Mouse (Mus musculus): ENCODE results near the gene Gm14226. TPM values are rescaled to one million over a fixed set of nuclear protein-coding genes. Genes with fewer than 3 reads are reported as not detected.
"Not testable (repeated sequence)": the region's sequence is repeated elsewhere in the genome, so short reads cannot be mapped to it uniquely, and the experiment has no call there.

Gene Gm14226
- polyA plus RNA-seq, 1 experiment from 2014 or later = 2.7 TPM

DNA sequence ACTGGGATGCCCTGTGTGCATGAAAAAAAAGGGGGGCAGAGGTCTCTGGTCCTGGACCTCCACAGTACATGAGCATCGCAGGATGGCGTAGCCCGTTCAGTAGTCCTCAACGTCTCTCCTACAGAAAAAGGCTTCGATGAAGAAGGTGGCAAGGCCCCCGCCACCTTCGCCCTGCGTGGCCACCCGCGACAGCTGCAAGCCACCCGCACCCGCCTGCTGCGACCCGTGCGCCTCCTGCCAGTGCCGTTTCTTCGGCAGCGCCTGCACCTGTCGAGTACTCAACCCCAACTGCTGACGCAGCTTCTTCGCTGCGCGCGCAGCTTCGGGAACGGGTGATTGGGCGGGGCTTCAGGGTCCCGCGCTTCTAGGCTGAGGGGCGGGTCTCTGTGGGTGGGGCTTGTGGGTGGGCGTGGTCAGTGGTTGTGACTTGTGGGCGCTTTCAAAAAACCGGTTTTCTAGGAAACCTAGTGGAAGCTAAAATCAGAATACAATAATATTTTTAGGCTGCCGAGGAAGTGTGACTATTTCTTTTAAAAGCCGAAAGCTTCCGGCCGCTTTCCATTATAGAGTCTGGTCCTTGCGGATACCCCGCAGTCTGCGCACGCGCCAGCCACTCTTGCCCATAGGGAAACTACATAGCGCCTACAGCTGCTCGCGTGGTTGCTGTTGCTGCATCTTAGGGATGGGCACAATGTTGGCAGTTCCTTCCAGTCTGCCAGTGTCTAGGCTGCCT, 32.6 kb downstream of the Gm14226 start:
- peak overlapping the region; percentile 89 for H3K4me2 ChIP-seq (replicated peaks)
- peak overlapping the region; percentile 63 for H3K9ac ChIP-seq
- H3K27ac ChIP-seq = peak overlapping the region; percentile 86
- peak; percentile 96 for ATAC-seq
- H3K4me3 ChIP-seq (replicated peaks) = peak overlapping the region; percentile 47
- H3K4me1 ChIP-seq (replicated peaks) = peaks cover 15% of the 10 kb centered on the region
- no peaks in the 10 kb centered on the region for H3K36me3 ChIP-seq
- H3K9me3 ChIP-seq = no peaks in the 10 kb centered on the region
- no peaks in the 10 kb centered on the region for H3K27me3 ChIP-seq (replicated peaks)
- WGBS = 1% methylated on average over 45 of the region's 45 CpGs

GRCm38 (mm10) chr2:155051622-155052351, 33.7 kb downstream of the Gm14226 start:
- 15% methylated on average over 9 of the region's 9 CpGs for WGBS
- peak; percentile 19; the same call in 1 of the 2 replicates for ATAC-seq
- H3K36me3 ChIP-seq = no peaks in the 10 kb centered on the region
- H3K9ac ChIP-seq = peak overlapping the region; percentile 50
- no peaks in the 10 kb centered on the region for H3K9me3 ChIP-seq
- peak overlapping the region; percentile 86 for H3K27ac ChIP-seq
- peaks cover 16% of the 10 kb centered on the region for H3K4me1 ChIP-seq (replicated peaks)
- H3K4me3 ChIP-seq (replicated peaks) = peak overlapping the region; percentile 47
- H3K4me2 ChIP-seq (replicated peaks) = peak overlapping the region; percentile 89
- no peaks in the 10 kb centered on the region for H3K27me3 ChIP-seq (replicated peaks)

DNA sequence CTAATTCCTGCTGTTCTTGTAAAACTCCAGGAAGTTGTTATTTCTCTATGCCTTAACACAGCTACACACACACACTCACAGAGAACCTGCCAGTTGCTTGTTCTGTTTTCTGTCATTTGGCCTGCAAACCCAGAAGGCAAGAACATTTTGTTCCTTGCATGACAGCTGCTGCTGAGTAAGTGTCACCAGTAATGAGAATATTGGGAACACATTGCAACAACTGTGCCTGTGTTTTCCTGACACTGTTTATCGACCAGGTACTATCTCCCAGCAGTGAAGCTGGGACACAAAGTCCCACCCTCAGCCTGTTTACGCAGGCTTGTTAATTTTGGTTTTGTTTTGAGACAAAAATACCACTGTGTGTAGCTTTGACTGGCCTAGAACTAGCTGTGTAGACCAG, 34.6 kb downstream of the Gm14226 start:
- Histone ChIP-seq H3K36me3 (no peaks in the 10 kb centered on the region), H3K9me3 (no peaks in the 10 kb centered on the region), H3K9ac (no peak overlapping the region), H3K4me1 (replicated peaks) (peaks cover 16% of the 10 kb centered on the region), H3K4me2 (replicated peaks) (no peak overlapping the region), H3K27me3 (replicated peaks) (no peaks in the 10 kb centered on the region), H3K4me3 (replicated peaks) (no peak overlapping the region), H3K27ac (peak overlapping the region; percentile 49; the same call in 1 of the 2 replicates)
- ATAC-seq = no peak
- WGBS = 65% methylated on average over 2 of the region's 2 CpGs

DNA sequence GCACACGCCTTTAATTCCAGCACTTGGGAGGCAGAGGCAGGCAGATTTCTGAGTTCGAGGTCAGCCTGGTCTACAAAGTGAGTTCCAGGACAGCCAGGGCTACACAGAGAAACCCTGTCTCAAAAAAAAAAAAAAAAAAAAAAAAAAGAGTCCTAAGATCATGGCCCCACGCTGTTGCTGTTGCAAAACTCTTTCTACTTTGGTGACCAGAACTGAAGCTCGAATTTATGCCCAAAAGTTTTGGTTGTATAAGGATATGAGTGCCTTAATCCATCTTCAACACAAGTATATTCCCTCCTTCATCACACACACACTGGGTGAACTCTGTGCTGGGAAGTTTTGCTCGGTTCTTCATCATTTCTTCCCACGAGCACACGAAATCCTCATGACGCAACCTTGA, 35.4 kb downstream of the Gm14226 start:
- not testable (repeated sequence) for H3K27ac ChIP-seq; H3K4me2 ChIP-seq (replicated peaks); H3K9ac ChIP-seq; H3K36me3 ChIP-seq; H3K27me3 ChIP-seq (replicated peaks); H3K4me3 ChIP-seq (replicated peaks); H3K9me3 ChIP-seq; ATAC-seq
- 90% methylated on average over 8 of the region's 8 CpGs for WGBS
- peaks cover 16% of the 10 kb centered on the region for H3K4me1 ChIP-seq (replicated peaks)

GRCm38 (mm10) chr2:155054672-155055071, 36.6 kb downstream of the Gm14226 start:
- no peak for ATAC-seq
- no peak overlapping the region for H3K4me2 ChIP-seq (replicated peaks)
- no peak overlapping the region for H3K9ac ChIP-seq
- H3K36me3 ChIP-seq = peaks cover 3% of the 10 kb centered on the region; the same call in 1 of the 2 replicates
- 80% methylated on average over 3 of the region's 3 CpGs for WGBS
- H3K27ac ChIP-seq = no peak overlapping the region
- H3K27me3 ChIP-seq (replicated peaks) = no peaks in the 10 kb centered on the region
- no peak overlapping the region for H3K4me3 ChIP-seq (replicated peaks)
- peaks cover 16% of the 10 kb centered on the region for H3K4me1 ChIP-seq (replicated peaks)
- H3K9me3 ChIP-seq = no peaks in the 10 kb centered on the region

DNA sequence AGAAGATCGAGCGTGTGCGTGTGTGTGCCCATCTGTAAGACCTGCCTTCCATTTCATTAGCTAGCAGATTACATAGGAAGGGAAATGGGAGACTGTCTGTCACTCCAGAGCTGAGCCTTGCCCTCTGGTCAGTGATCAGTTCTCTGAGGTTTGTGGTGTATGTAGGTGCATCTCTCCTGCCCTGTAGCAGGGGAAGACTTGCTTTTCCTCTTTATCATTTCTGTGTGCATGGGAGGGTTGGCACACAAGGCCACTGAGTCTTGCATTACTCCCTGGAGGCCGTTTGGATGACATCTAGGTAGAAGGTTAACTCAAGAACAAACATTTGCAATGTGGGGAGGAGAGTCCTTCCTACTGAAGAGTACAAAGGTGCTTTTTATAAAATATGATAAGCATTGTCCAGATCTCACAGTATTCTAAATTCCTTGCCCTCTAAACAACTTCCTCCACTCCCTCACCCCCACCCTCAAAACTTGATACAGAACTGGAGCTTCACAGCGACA, 38.1 kb downstream of the Gm14226 start:
- H3K4me3 ChIP-seq (replicated peaks) = no peak overlapping the region
- no peaks in the 10 kb centered on the region for H3K27me3 ChIP-seq (replicated peaks)
- H3K27ac ChIP-seq = peak overlapping the region; percentile 73
- H3K36me3 ChIP-seq = peaks cover 11% of the 10 kb centered on the region
- H3K9ac ChIP-seq = no peak overlapping the region
- ATAC-seq = peak; percentile 76
- peaks cover 11% of the 10 kb centered on the region for H3K4me1 ChIP-seq (replicated peaks)
- no peaks in the 10 kb centered on the region for H3K9me3 ChIP-seq
- 55% methylated on average over 5 of the region's 5 CpGs for WGBS
- H3K4me2 ChIP-seq (replicated peaks) = no peak overlapping the region

GRCm38 (mm10) chr2:155057361-155057760, 39.3 kb downstream of the Gm14226 start:
- Histone ChIP-seq H3K9ac (no peak overlapping the region), H3K4me3 (replicated peaks) (no peak overlapping the region), H3K36me3 (peaks cover 18% of the 10 kb centered on the region), H3K4me2 (replicated peaks) (no peak overlapping the region), H3K27ac (0 out of 2 replicates have a peak overlapping the region, but pooled peaks have one; percentile 68), H3K27me3 (replicated peaks) (no peaks in the 10 kb centered on the region), H3K9me3 (no peaks in the 10 kb centered on the region), H3K4me1 (replicated peaks) (0 out of 2 replicates have a peak, but pooled peaks cover 2% of the 10 kb centered on the region)
- no peak for ATAC-seq
- WGBS = 71% methylated on average over 1 of the region's 1 CpGs

DNA sequence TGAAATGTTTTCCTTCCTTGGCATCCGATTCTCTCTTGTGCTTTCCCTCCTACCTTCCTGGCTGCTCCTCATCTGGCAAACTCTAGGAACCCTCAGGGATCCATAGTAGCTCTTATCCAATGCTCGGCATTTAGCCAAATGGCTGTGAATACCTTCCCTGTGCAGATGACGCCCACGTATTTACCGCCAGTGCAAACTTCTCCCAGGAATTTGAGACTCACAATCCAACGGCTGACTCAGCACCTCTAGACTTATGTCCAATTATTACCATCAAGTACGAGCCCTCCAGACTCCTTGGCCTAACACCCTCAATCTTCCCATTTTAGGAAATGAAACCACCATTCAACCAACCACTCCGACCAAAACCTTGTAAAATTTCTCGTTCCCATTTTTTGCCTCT, 53.0 kb downstream of the Gm14226 start:
- peaks cover 27% of the 10 kb centered on the region for H3K4me1 ChIP-seq (replicated peaks)
- no peak overlapping the region for H3K27ac ChIP-seq
- no peak overlapping the region for H3K4me2 ChIP-seq (replicated peaks)
- H3K9ac ChIP-seq = no peak overlapping the region
- 84% methylated on average over 9 of the region's 9 CpGs for WGBS
- ATAC-seq = no peak
- H3K36me3 ChIP-seq = peaks cover 10% of the 10 kb centered on the region; the same call in 1 of the 2 replicates
- H3K4me3 ChIP-seq (replicated peaks) = no peak overlapping the region
- H3K9me3 ChIP-seq = no peaks in the 10 kb centered on the region
- no peaks in the 10 kb centered on the region for H3K27me3 ChIP-seq (replicated peaks)

- Histone ChIP-seq H3K27me3 (replicated peaks) (no peaks in the 10 kb centered on the region), H3K4me1 (replicated peaks) (peaks cover 27% of the 10 kb centered on the region), H3K4me3 (replicated peaks) (0 out of 2 replicates have a peak overlapping the region, but pooled peaks have one; percentile 67), H3K9ac (peak overlapping the region; percentile 87; the same call in 1 of the 2 replicates), H3K36me3 (0 out of 2 replicates have a peak, but pooled peaks cover 3% of the 10 kb centered on the region), H3K4me2 (replicated peaks) (peak overlapping the region; percentile 76), H3K27ac (no peak overlapping the region), H3K9me3 (no peaks in the 10 kb centered on the region)
- WGBS = 82% methylated on average over 8 of the region's 8 CpGs
- no peak for ATAC-seq
Observed at GRCm38 (mm10) chr2:155072353-155073145, 54.5 kb downstream of the Gm14226 start.

DNA sequence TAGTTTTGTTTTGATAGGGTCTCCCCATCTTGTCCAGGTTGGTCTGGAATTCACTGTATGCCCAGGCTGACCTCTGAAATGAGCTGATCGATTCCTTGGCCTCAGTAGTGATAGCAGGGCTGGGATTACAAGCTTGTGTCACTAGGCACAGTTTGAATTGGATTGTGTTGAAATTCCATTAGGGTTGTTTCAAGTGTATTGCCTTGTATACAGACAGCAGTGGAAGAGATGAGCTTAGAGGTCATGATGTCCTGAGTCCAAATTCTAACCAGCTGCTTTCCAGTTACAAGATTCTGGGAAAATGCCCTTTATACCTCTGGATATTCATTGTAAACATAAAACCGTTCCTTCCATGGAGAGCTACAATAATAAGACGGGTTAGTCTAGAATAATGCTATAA, 55.3 kb downstream of the Gm14226 start:
- peak overlapping the region; percentile 76 for H3K4me2 ChIP-seq (replicated peaks)
- peak overlapping the region; percentile 86; the same call in 1 of the 2 replicates for H3K27ac ChIP-seq
- peak overlapping the region; percentile 67 for H3K4me3 ChIP-seq (replicated peaks)
- no peaks in the 10 kb centered on the region for H3K27me3 ChIP-seq (replicated peaks)
- no peak for ATAC-seq
- H3K9me3 ChIP-seq = no peaks in the 10 kb centered on the region
- peak overlapping the region; percentile 87 for H3K9ac ChIP-seq
- H3K36me3 ChIP-seq = no peaks in the 10 kb centered on the region
- 7% methylated on average over 3 of the region's 3 CpGs for WGBS
- H3K4me1 ChIP-seq (replicated peaks) = peaks cover 27% of the 10 kb centered on the region

- Histone ChIP-seq H3K9ac (peak within 1 kb of the TSS; percentile 87), H3K27me3 (replicated peaks) (no peaks in the 10 kb centered on the region), H3K36me3 (no peaks in the 10 kb centered on the region), H3K27ac (peak within 1 kb of the TSS; percentile 86), H3K4me2 (replicated peaks) (peak within 1 kb of the TSS; percentile 76), H3K9me3 (no peaks in the 10 kb centered on the region), H3K4me1 (replicated peaks) (peaks cover 27% of the 10 kb centered on the region), H3K4me3 (replicated peaks) (peak within 1 kb of the TSS; percentile 67)
- peak; percentile 96 for ATAC-seq
- WGBS = under 1% methylated on average over 56 of the region's 56 CpGs
Observed at GRCm38 (mm10) chr2:155073978-155074765, 56.1 kb downstream of the Gm14226 start, which contains the start of gene Ahcy. Gene Ahcy, minus strand, starts transcription at chr2:155074497.
